Mouse (Mus musculus) brown adipose tissue, adult 24 weeks (tissue): Measurements from ENCODE around the gene Slc5a11. TPM values are rescaled to one million over a fixed set of nuclear protein-coding genes. Genes with fewer than 3 reads are reported as not detected.

Experiments used
- H3K27ac ChIP-seq: fragments of 200-500 bp; replicated peaks from 2 replicates; pipeline ENCODE4 v1.5.1; 2012; ENCODE audit warnings: low read depth, mild to moderate bottlenecking, low read length
- H3K4me1 ChIP-seq: fragments of 200-500 bp; 2 replicates; pipeline ENCODE4 v1.6.1; 2012; ENCODE audit warnings: low read length, mixed read lengths; ENCODE audit not compliant: control insufficient read depth, insufficient read depth, insufficient read length
- H3K4me3 ChIP-seq: fragments of 200-500 bp; 2 replicates; pipeline ENCODE4 v1.5.1; 2012; ENCODE audit warnings: low read depth, mild to moderate bottlenecking, low read length, moderate library complexity; ENCODE audit not compliant: insufficient read depth
- polyA plus RNA-seq: library from polyadenylated mRNA; stranded (reverse); fragments of >200 nt; gene quantifications from 2 replicates; pipeline ENCODE4 v1.2.4, GENCODE M21; 2012; ENCODE audit not compliant: missing spikeins, insufficient read depth, insufficient read length

The Slc5a11 gene
- polyA plus RNA-seq, 1 experiment: not detected

GRCm38 (mm10) chr7:123199151-123199550, 15.4 kb upstream of the Slc5a11 start:
- no peaks in the 10 kb centered on the region for H3K4me1 ChIP-seq

GRCm38 (mm10) chr7:123199656-123200206, 14.8 kb upstream of the Slc5a11 start:
- Histone ChIP-seq H3K4me1 (no peaks in the 10 kb centered on the region), H3K27ac (no peak overlapping the region), H3K4me3 (no peak overlapping the region)

More at GRCm38 (mm10) chr7:123199151-123199550, 15.4 kb upstream of the Slc5a11 start:
- Histone ChIP-seq H3K27ac (no peak overlapping the region), H3K4me3 (no peak overlapping the region)

GRCm38 (mm10) chr7:123200722-123201121, 13.9 kb upstream of the Slc5a11 start:
- H3K4me1 ChIP-seq: no peaks in the 10 kb centered on the region
- no peak overlapping the region for H3K27ac ChIP-seq
- no peak overlapping the region for H3K4me3 ChIP-seq

GRCm38 (mm10) chr7:123205261-123205660, 9.3 kb upstream of the Slc5a11 start:
- H3K27ac ChIP-seq: no peak overlapping the region
- H3K4me3 ChIP-seq: no peak overlapping the region
- H3K4me1 ChIP-seq: no peaks in the 10 kb centered on the region

GRCm38 (mm10) chr7:123207561-123207960, 7.0 kb upstream of the Slc5a11 start:
- Histone ChIP-seq H3K4me3 (no peak overlapping the region), H3K27ac (no peak overlapping the region)

GRCm38 (mm10) chr7:123209864-123210263, 4.7 kb upstream of the Slc5a11 start:
- no peak overlapping the region for H3K4me3 ChIP-seq
- H3K4me1 ChIP-seq: no peaks in the 10 kb centered on the region; the same call in 1 of the 2 replicates
- H3K27ac ChIP-seq: no peak overlapping the region

More at GRCm38 (mm10) chr7:123207561-123207960, 7.0 kb upstream of the Slc5a11 start:
- H3K4me1 ChIP-seq: no peaks in the 10 kb centered on the region

- no peak overlapping the region for H3K27ac ChIP-seq
- H3K4me3 ChIP-seq: no peak overlapping the region
- H3K4me1 ChIP-seq: no peaks in the 10 kb centered on the region; the same call in 1 of the 2 replicates
Measured at GRCm38 (mm10) chr7:123211461-123211860, 3.1 kb upstream of the Slc5a11 start.

GRCm38 (mm10) chr7:123212316-123212715, 2.3 kb upstream of the Slc5a11 start:
- no peak overlapping the region for H3K27ac ChIP-seq

GRCm38 (mm10) chr7:123215138-123215537, 558 bp downstream of the Slc5a11 start:
- Histone ChIP-seq H3K27ac (no peak overlapping the region), H3K4me1 (no peaks in the 10 kb centered on the region; the same call in 1 of the 2 replicates), H3K4me3 (no peak overlapping the region)

More at GRCm38 (mm10) chr7:123212316-123212715, 2.3 kb upstream of the Slc5a11 start:
- Histone ChIP-seq H3K4me3 (no peak overlapping the region), H3K4me1 (no peaks in the 10 kb centered on the region; the same call in 1 of the 2 replicates)

GRCm38 (mm10) chr7:123217448-123218354, 3.1 kb downstream of the Slc5a11 start:
- no peak overlapping the region for H3K4me3 ChIP-seq

GRCm38 (mm10) chr7:123218620-123219019, 4.0 kb downstream of the Slc5a11 start:
- Histone ChIP-seq H3K27ac (no peak overlapping the region), H3K4me1 (peaks cover 4% of the 10 kb centered on the region), H3K4me3 (no peak overlapping the region)

More at GRCm38 (mm10) chr7:123217448-123218354, 3.1 kb downstream of the Slc5a11 start:
- H3K27ac ChIP-seq: no peak overlapping the region
- H3K4me1 ChIP-seq: peaks cover 4% of the 10 kb centered on the region

GRCm38 (mm10) chr7:123219781-123220632, 5.4 kb downstream of the Slc5a11 start:
- Histone ChIP-seq H3K4me1 (peaks cover 4% of the 10 kb centered on the region; the same call in 1 of the 2 replicates), H3K4me3 (no peak overlapping the region), H3K27ac (no peak overlapping the region)

GRCm38 (mm10) chr7:123220633-123220942, 6.0 kb downstream of the Slc5a11 start:
- H3K4me3 ChIP-seq: no peak overlapping the region
- H3K27ac ChIP-seq: no peak overlapping the region
- H3K4me1 ChIP-seq: peaks cover 4% of the 10 kb centered on the region; the same call in 1 of the 2 replicates

- Histone ChIP-seq H3K4me1 (peaks cover 4% of the 10 kb centered on the region; the same call in 1 of the 2 replicates), H3K27ac (no peak overlapping the region)
Measured at GRCm38 (mm10) chr7:123224076-123224475, 9.5 kb downstream of the Slc5a11 start.

GRCm38 (mm10) chr7:123225159-123225558, 10.6 kb downstream of the Slc5a11 start:
- no peak overlapping the region for H3K4me3 ChIP-seq
- H3K4me1 ChIP-seq: peaks cover 4% of the 10 kb centered on the region; the same call in 1 of the 2 replicates
- H3K27ac ChIP-seq: no peak overlapping the region

More at GRCm38 (mm10) chr7:123224076-123224475, 9.5 kb downstream of the Slc5a11 start:
- no peak overlapping the region for H3K4me3 ChIP-seq
